Mouse (Mus musculus) megakaryocyte, embryonic 14.5 days (primary cell): Measurements from ENCODE around the gene Dapk3.

Source experiments
- FLI1 ChIP-seq: IDR thresholded peaks from 2 replicates; pipeline ENCODE4 v1.6.1; 2012; ENCODE audit warnings: low read length, inconsistent platforms, mixed read lengths
- GATA1 ChIP-seq: IDR thresholded peaks from 3 replicates; pipeline ENCODE4 v1.6.1; 2012; ENCODE audit warnings: mixed read lengths, low read length, inconsistent platforms, borderline replicate concordance

DNA sequence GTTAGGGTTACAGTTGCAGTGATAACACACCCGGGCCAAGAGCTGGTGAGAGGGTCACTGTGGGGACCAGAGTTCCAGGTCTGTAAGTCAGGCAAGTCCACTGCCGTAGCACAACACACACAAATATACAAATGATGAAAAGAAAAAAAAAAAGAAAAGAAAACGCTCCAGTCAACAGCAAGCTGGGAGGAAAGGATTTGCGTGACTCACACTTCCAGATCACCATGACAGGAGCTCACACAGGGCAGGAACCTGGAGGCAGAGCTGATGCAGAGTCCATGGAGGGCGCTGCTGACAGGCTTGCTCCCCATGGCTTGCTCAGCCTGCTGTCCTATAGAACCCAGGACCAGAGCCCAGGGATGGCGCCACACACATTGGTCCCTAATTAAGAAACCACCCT lies 51.4 kb downstream of the Dapk3 start:
- TF ChIP-seq GATA1, result no peak
- no peak for TF ChIP-seq FLI1
